Mouse (Mus musculus) limb, embryonic 12.5 days (tissue): Measurements from ENCODE around the gene Pla2g1b. TPM values are rescaled to one million over a fixed set of nuclear protein-coding genes. Genes with fewer than 3 reads are reported as not detected.
A peak's percentile ranks its signal among the peaks of the same experiment; 100 is the strongest.

Experiments used
- ATAC-seq: fragments of 200-750 bp; cut with Nextera tagmentation; 2 replicates; pipeline ENCODE4 v1.8.0; 2017; ENCODE audit warnings: low read depth, moderate TSS enrichment; ENCODE audit not compliant: insufficient number of reproducible peaks, insufficient read depth, low FRiP score, low TSS enrichment
- H3K27ac ChIP-seq: fragments of 300-500 bp; sonication (generic); 2 replicates; pipeline ENCODE4 v1.5.1; 2016; ENCODE audit warnings: mild to moderate bottlenecking, moderate library complexity
- H3K27me3 ChIP-seq: fragments of 300-500 bp; sonication (generic); 2 replicates; pipeline ENCODE4 v1.6.1; 2016; ENCODE audit warnings: mild to moderate bottlenecking, moderate library complexity
- H3K36me3 ChIP-seq: fragments of 300-500 bp; sonication (generic); 2 replicates; pipeline ENCODE4 v1.6.1; 2016; ENCODE audit warnings: mild to moderate bottlenecking, moderate library complexity
- H3K4me1 ChIP-seq: fragments of 300-500 bp; sonication (generic); replicated peaks from 2 replicates; pipeline ENCODE4 v1.6.1; 2016
- H3K4me2 ChIP-seq: fragments of 300-500 bp; sonication (generic); 2 replicates; pipeline ENCODE4 v1.6.1; 2016; ENCODE audit warnings: mild to moderate bottlenecking, moderate library complexity
- H3K4me3 ChIP-seq: fragments of 300-500 bp; sonication (generic); replicated peaks from 2 replicates; pipeline ENCODE4 v1.5.1; 2016; ENCODE audit warnings: mild to moderate bottlenecking
- H3K9ac ChIP-seq: fragments of 300-500 bp; sonication (generic); replicated peaks from 2 replicates; pipeline ENCODE4 v1.6.1; 2016; ENCODE audit warnings: mild to moderate bottlenecking, moderate library complexity
- H3K9me3 ChIP-seq: fragments of 300-500 bp; sonication (generic); 2 replicates; pipeline ENCODE4 v1.6.1; 2016; ENCODE audit warnings: mild to moderate bottlenecking, moderate library complexity
- WGBS: fragments of 180-500 bp; shearing (Covaris S2); methylation state at CpG from one replicate; pipeline ENCODE4 v1.1.7; 2016; 5-methylcytosine and 5-hydroxymethylcytosine counted together
- polyA plus RNA-seq: library from polyadenylated mRNA; unstranded; fragments of >200 nt; fragmentation: Nextera tagmentation; extraction: Ambion mirVana; gene quantifications from 2 replicates; pipeline ENCODE4 v1.2.1, GENCODE M21; 2016

Pla2g1b gene
- polyA plus RNA-seq, 1 experiment from 2014 or later = not detected

DNA sequence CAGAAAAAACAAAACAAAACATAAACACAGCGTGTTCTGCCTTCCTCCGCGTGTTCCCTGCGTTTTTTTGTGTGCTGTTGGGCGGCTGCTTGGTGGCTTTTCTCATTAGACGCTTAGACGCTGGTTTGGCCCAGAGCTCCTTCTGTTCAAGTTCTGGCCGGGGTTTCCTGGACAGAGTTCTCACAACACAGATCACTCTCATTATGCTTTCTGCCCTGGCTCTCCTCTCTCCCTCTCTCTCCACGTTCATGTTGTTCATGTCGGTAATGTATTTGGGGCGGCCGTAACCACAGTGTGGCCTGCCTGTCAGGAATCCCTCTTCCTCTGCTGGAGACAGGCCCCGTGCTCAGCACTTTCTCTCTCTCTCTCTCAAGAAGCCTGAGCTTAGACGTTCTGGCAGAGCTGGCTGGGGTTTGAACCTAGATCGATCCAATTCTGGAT is 43.3 kb downstream of the Pla2g1b start:
- peak overlapping the region; percentile 86 for H3K27ac ChIP-seq
- ATAC-seq = no peak

GRCm38 (mm10) chr5:115509790-115510689 is 44.0 kb downstream of the Pla2g1b start:
- peak overlapping the region; percentile 86 for H3K27ac ChIP-seq

More for the DNA sequence above, 43.3 kb downstream of the Pla2g1b start:
- Histone ChIP-seq H3K4me1 (peaks cover 52% of the 10 kb centered on the region), H3K36me3 (peaks cover 10% of the 10 kb centered on the region; the same call in 1 of the 2 replicates), H3K27me3 (no peaks in the 10 kb centered on the region), H3K4me2 (peak overlapping the region; percentile 93), H3K9me3 (no peaks in the 10 kb centered on the region), H3K4me3 (peak overlapping the region; percentile 95), H3K9ac (peak overlapping the region; percentile 91)
- WGBS = 41% methylated on average over 15 of the region's 15 CpGs

DNA sequence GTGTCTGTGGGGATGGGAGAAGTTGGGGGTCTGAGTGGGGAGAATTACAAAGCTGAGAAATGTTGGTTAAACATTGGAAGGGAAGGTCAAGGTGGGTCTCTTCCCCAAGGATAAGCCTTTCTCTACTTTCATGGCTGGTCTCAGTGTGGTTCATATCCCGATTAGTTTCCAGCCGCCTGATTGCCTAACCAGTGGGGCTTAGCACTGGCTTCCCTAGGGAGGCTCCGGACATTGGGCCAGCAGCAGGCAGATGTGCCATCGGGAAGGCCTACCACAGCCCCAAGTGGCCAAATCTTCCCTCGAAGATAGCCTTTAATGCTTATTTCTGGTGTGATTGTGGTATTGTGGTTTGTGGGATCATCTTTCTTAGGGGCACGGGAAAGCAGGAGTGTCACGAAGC is 46.3 kb downstream of the Pla2g1b start:
- H3K4me2 ChIP-seq = no peak overlapping the region
- 97% methylated on average over 7 of the region's 7 CpGs for WGBS
- H3K4me3 ChIP-seq = no peak overlapping the region
- ATAC-seq = no peak
- peak overlapping the region; percentile 7; the same call in 1 of the 2 replicates for H3K27ac ChIP-seq
- H3K9me3 ChIP-seq = no peaks in the 10 kb centered on the region
- peaks cover 66% of the 10 kb centered on the region for H3K4me1 ChIP-seq
- H3K27me3 ChIP-seq = no peaks in the 10 kb centered on the region
- H3K36me3 ChIP-seq = peaks cover 22% of the 10 kb centered on the region; the same call in 1 of the 2 replicates
- H3K9ac ChIP-seq = no peak overlapping the region

More at GRCm38 (mm10) chr5:115509790-115510689, 44.0 kb downstream of the Pla2g1b start:
- H3K4me3 ChIP-seq = peak overlapping the region; percentile 95; the same call in 1 of the 2 replicates
- peak overlapping the region; percentile 93 for H3K4me2 ChIP-seq
- WGBS = 77% methylated on average over 15 of the region's 15 CpGs
- peaks cover 58% of the 10 kb centered on the region for H3K4me1 ChIP-seq
- H3K36me3 ChIP-seq = peaks cover 10% of the 10 kb centered on the region; the same call in 1 of the 2 replicates
- H3K27me3 ChIP-seq = no peaks in the 10 kb centered on the region
- no peaks in the 10 kb centered on the region for H3K9me3 ChIP-seq
- H3K9ac ChIP-seq = peak overlapping the region; percentile 91
- ATAC-seq = no peak

DNA sequence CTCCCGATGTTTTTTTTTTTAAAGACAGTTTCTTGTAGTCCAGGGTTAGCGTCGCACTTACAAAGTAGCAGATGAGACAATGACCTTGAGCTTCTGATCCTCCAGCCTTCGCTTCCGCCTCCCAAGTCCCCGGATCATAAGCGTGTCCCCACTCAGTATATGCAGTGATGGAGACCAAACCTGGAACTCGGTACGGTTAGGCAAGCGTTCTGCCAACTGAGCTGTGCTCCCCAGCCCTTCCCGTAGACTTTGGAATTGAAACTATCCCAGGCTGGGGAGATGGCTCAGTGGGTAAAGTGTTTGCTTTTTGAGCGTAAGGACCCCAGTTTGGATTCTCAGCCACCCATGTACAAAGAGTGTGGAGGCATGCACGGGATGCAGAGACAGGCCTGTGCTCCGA is 47.2 kb downstream of the Pla2g1b start:
- Histone ChIP-seq H3K4me3 (no peak overlapping the region), H3K4me1 (peaks cover 57% of the 10 kb centered on the region), H3K9me3 (no peaks in the 10 kb centered on the region), H3K36me3 (peaks cover 25% of the 10 kb centered on the region; the same call in 1 of the 2 replicates), H3K9ac (no peak overlapping the region), H3K27me3 (no peaks in the 10 kb centered on the region), H3K4me2 (no peak overlapping the region), H3K27ac (no peak overlapping the region)
- ATAC-seq = no peak
- WGBS = 96% methylated on average over 14 of the region's 14 CpGs

DNA sequence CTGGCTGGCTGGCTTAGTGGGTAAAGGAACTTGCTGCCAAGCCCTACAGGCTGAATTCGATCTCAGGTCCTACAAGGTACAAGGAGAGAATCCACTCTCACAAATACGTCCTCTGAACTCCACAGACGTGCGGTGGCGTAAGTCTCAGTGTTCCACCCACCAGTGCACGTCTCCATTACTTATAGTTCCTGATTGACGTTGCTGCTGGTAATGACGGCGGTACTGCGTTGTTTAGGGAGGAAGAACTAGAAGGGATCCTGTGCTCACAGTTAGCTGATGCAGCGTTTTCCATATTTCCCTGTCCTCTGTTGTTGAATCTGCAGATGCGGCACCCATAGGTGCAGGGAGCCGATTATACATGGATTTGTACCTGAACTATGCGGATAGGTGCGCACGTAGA is 47.7 kb downstream of the Pla2g1b start:
- Histone ChIP-seq H3K4me2 (no peak overlapping the region), H3K9ac (no peak overlapping the region), H3K27ac (peak overlapping the region; percentile 97), H3K36me3 (peaks cover 25% of the 10 kb centered on the region; the same call in 1 of the 2 replicates), H3K4me1 (peaks cover 52% of the 10 kb centered on the region), H3K9me3 (no peaks in the 10 kb centered on the region), H3K4me3 (no peak overlapping the region), H3K27me3 (no peaks in the 10 kb centered on the region)
- no peak for ATAC-seq
- WGBS = 93% methylated on average over 16 of the region's 16 CpGs

DNA sequence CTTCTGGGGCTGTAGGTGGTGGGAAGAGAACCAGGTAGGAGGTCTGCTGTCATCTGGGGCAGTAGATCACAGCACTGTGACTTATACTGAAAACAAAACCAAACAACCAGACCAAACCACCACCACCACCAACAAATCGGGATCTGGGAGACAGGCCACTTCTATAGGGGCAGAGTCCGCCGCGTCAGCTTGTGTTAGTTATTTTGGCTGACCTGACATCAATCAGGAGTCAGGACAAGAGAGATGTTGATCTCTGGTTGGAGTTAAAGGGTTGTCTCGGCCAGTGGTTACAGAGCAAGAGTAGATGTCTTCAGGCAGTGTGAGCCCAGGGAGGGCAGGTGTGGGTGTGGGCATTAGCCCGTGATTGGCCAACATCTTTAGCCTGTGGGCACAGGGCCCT is 48.3 kb downstream of the Pla2g1b start:
- Histone ChIP-seq H3K4me2 (peak overlapping the region; percentile 39), H3K4me1 (peaks cover 46% of the 10 kb centered on the region), H3K27me3 (no peaks in the 10 kb centered on the region), H3K36me3 (peaks cover 28% of the 10 kb centered on the region; the same call in 1 of the 2 replicates), H3K27ac (peak overlapping the region; percentile 97), H3K9ac (peak overlapping the region; percentile 42; the same call in 1 of the 2 replicates), H3K9me3 (no peaks in the 10 kb centered on the region), H3K4me3 (no peak overlapping the region)
- 64% methylated on average over 6 of the region's 6 CpGs for WGBS
- ATAC-seq = 0 out of 2 replicates have a peak, but pooled peaks have one; percentile 2

GRCm38 (mm10) chr5:115514896-115515587 is 49.0 kb downstream of the Pla2g1b start:
- H3K4me2 ChIP-seq = peak overlapping the region; percentile 39
- H3K27me3 ChIP-seq = no peaks in the 10 kb centered on the region
- peak; percentile 82 for ATAC-seq
- peaks cover 40% of the 10 kb centered on the region for H3K4me1 ChIP-seq
- 30% methylated on average over 20 of the region's 20 CpGs for WGBS
- H3K4me3 ChIP-seq = no peak overlapping the region; the same call in 1 of the 2 replicates
- H3K36me3 ChIP-seq = peaks cover 30% of the 10 kb centered on the region; the same call in 1 of the 2 replicates
- peak overlapping the region; percentile 97 for H3K27ac ChIP-seq
- peak overlapping the region; percentile 42; the same call in 1 of the 2 replicates for H3K9ac ChIP-seq
- no peaks in the 10 kb centered on the region for H3K9me3 ChIP-seq

- Histone ChIP-seq H3K36me3 (peaks cover 34% of the 10 kb centered on the region; the same call in 1 of the 2 replicates), H3K27ac (peak overlapping the region; percentile 97; the same call in 1 of the 2 replicates), H3K9me3 (no peaks in the 10 kb centered on the region), H3K27me3 (no peaks in the 10 kb centered on the region), H3K4me2 (no peak overlapping the region), H3K4me1 (peaks cover 44% of the 10 kb centered on the region), H3K9ac (no peak overlapping the region), H3K4me3 (no peak overlapping the region)
- 89% methylated on average over 32 of the region's 32 CpGs for WGBS
- no peak for ATAC-seq
Measured at GRCm38 (mm10) chr5:115516081-115516907, 50.2 kb downstream of the Pla2g1b start.

- Histone ChIP-seq H3K9ac (no peak overlapping the region), H3K4me2 (no peak overlapping the region), H3K36me3 (peaks cover 34% of the 10 kb centered on the region; the same call in 1 of the 2 replicates), H3K27ac (no peak overlapping the region), H3K27me3 (no peaks in the 10 kb centered on the region), H3K4me1 (peaks cover 46% of the 10 kb centered on the region), H3K9me3 (no peaks in the 10 kb centered on the region), H3K4me3 (no peak overlapping the region)
- ATAC-seq = no peak
- 93% methylated on average over 7 of the region's 7 CpGs for WGBS
Measured at GRCm38 (mm10) chr5:115516908-115517307, 50.8 kb downstream of the Pla2g1b start.

- H3K4me2 ChIP-seq = no peak overlapping the region
- H3K4me3 ChIP-seq = no peak overlapping the region
- no peaks in the 10 kb centered on the region for H3K9me3 ChIP-seq
- H3K27me3 ChIP-seq = no peaks in the 10 kb centered on the region
- no peak overlapping the region for H3K9ac ChIP-seq
- 90% methylated on average over 9 of the region's 9 CpGs for WGBS
- peaks cover 50% of the 10 kb centered on the region for H3K4me1 ChIP-seq
- H3K27ac ChIP-seq = no peak overlapping the region
- H3K36me3 ChIP-seq = peaks cover 34% of the 10 kb centered on the region; the same call in 1 of the 2 replicates
- ATAC-seq = no peak
Measured at GRCm38 (mm10) chr5:115517501-115517900, 51.4 kb downstream of the Pla2g1b start.
